Mouse (Mus musculus) E14TG2a.4 (cell line): ENCODE measurements around the gene Gm44503.

Experiments used
- H3K27me3 ChIP-seq: 2 replicates; pipeline ENCODE4 v1.6.1; 2014; ENCODE audit warnings: low read length, control low read depth; ENCODE audit not compliant: insufficient read depth
- H3K36me3 ChIP-seq: 2 replicates; pipeline ENCODE4 v1.6.1; 2014; ENCODE audit warnings: low read length, control low read depth; ENCODE audit not compliant: insufficient read depth
- H3K4me1 ChIP-seq: replicated peaks from 2 replicates; pipeline ENCODE4 v1.6.1; 2014; ENCODE audit warnings: low read depth, low read length, control low read depth
- H3K4me3 ChIP-seq: replicated peaks from 2 replicates; pipeline ENCODE4 v1.5.1; 2014; ENCODE audit warnings: mild to moderate bottlenecking, low read length
- H3K9me3 ChIP-seq: 2 replicates; pipeline ENCODE4 v1.6.1; 2014; ENCODE audit warnings: low read length, control low read depth
- CTCF ChIP-seq: conservative IDR thresholded peaks from 2 replicates; pipeline ENCODE4 v1.5.1; 2014; ENCODE audit warnings: low read length
- NANOG ChIP-seq: IDR thresholded peaks from 2 replicates; pipeline ENCODE4 v1.6.1; 2014; ENCODE audit warnings: borderline replicate concordance, low read length, mixed read lengths
- POU5F1 ChIP-seq: IDR thresholded peaks from 2 replicates; pipeline ENCODE4 v1.6.1; 2014; ENCODE audit warnings: low read length, borderline replicate concordance

Gm44503 gene

GRCm38 (mm10) chr9:73001314-73002011, 42.8 kb downstream of the Gm44503 start:
- no peaks in the 10 kb centered on the region for H3K9me3 ChIP-seq
- no peak for TF ChIP-seq CTCF
- no peak for TF ChIP-seq NANOG
- no peak for TF ChIP-seq POU5F1
- no peak overlapping the region for H3K4me3 ChIP-seq
- peaks cover 72% of the 10 kb centered on the region for H3K36me3 ChIP-seq
- H3K4me1 ChIP-seq: peaks cover 30% of the 10 kb centered on the region
- H3K27me3 ChIP-seq: no peaks in the 10 kb centered on the region

DNA sequence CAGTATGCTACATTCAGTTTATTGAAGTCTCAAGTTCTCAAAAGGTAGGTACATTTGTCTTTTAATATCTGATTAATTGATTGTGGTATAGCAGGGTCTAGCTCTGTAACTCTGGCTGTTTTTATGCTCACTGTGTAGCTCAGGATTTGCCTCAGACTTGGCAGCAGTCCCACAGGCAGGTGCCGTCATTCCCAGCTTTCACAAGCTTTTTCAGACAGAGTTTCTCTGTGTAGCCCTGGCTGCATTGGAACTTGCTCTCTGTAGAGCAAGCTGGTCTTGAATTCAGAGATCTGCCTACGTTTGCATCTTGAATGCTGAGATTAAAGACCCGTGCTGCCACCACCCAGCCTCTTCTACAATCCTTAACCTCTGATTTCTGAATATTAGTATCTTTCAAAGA, 43.5 kb downstream of the Gm44503 start:
- H3K27me3 ChIP-seq: no peaks in the 10 kb centered on the region
- peaks cover 24% of the 10 kb centered on the region for H3K4me1 ChIP-seq
- H3K9me3 ChIP-seq: no peaks in the 10 kb centered on the region
- no peak overlapping the region for H3K4me3 ChIP-seq
- H3K36me3 ChIP-seq: peaks cover 79% of the 10 kb centered on the region
- TF ChIP-seq POU5F1: no peak
- no peak for TF ChIP-seq CTCF
- no peak for TF ChIP-seq NANOG

DNA sequence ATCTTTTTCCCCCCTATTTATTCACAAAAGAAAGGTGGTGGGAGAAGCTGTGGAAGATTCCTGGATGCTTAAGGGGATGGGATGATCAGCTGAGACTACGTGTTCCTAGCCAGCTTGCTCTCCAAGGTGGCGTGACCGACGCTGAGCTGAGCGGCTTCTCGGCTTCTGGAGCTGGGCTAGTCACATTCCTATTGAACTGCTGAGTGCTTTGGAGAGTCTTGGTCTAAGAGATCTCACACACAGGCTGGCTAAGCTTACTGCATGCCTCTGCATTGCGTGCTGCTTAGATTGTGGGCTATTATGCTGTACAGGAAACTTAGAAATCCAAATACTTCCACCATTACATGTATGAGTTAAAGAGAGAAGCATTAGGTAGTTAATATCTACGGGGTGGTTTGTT, 45.4 kb downstream of the Gm44503 start:
- Histone ChIP-seq H3K27me3 (no peaks in the 10 kb centered on the region), H3K4me1 (peaks cover 14% of the 10 kb centered on the region), H3K36me3 (peaks cover 81% of the 10 kb centered on the region), H3K4me3 (no peak overlapping the region), H3K9me3 (no peaks in the 10 kb centered on the region)
- no peak for TF ChIP-seq NANOG
- no peak for TF ChIP-seq CTCF
- no peak for TF ChIP-seq POU5F1

GRCm38 (mm10) chr9:73005106-73005505, 46.5 kb downstream of the Gm44503 start:
- Histone ChIP-seq H3K4me3 (no peak overlapping the region), H3K36me3 (peaks cover 87% of the 10 kb centered on the region), H3K27me3 (no peaks in the 10 kb centered on the region), H3K4me1 (peaks cover 14% of the 10 kb centered on the region), H3K9me3 (no peaks in the 10 kb centered on the region)
- TF ChIP-seq POU5F1: no peak
- TF ChIP-seq CTCF: no peak
- TF ChIP-seq NANOG: no peak

GRCm38 (mm10) chr9:73006175-73006574, 47.5 kb downstream of the Gm44503 start:
- TF ChIP-seq NANOG: no peak
- peak; percentile 42 for TF ChIP-seq CTCF
- no peak overlapping the region for H3K4me3 ChIP-seq
- no peaks in the 10 kb centered on the region for H3K9me3 ChIP-seq
- peaks cover 88% of the 10 kb centered on the region for H3K36me3 ChIP-seq
- H3K27me3 ChIP-seq: no peaks in the 10 kb centered on the region
- H3K4me1 ChIP-seq: peaks cover 14% of the 10 kb centered on the region

DNA sequence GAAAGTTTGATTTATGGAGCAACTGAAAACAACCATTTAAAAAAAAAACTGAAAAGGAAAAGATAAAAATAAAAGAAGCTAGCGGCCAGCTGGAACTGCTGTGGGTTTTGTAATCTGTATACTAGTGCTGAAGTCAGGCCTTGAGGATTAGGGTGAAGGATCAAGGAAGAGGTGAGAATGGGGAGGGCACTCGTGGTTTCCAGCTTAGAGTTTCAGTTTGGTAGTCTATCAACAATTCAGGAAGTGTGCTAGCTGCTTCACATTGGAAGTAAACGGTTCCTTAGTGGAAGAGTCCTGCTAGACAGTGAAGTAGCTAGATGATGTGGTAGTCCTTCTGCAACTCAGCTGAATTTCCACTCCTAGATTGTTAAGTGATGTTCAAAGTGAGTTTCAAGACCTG, 49.7 kb downstream of the Gm44503 start:
- H3K4me1 ChIP-seq: peaks cover 14% of the 10 kb centered on the region
- H3K36me3 ChIP-seq: peaks cover 92% of the 10 kb centered on the region
- H3K4me3 ChIP-seq: no peak overlapping the region
- TF ChIP-seq POU5F1 (no peak), NANOG (no peak), CTCF (no peak)
- no peaks in the 10 kb centered on the region for H3K9me3 ChIP-seq
- H3K27me3 ChIP-seq: no peaks in the 10 kb centered on the region

DNA sequence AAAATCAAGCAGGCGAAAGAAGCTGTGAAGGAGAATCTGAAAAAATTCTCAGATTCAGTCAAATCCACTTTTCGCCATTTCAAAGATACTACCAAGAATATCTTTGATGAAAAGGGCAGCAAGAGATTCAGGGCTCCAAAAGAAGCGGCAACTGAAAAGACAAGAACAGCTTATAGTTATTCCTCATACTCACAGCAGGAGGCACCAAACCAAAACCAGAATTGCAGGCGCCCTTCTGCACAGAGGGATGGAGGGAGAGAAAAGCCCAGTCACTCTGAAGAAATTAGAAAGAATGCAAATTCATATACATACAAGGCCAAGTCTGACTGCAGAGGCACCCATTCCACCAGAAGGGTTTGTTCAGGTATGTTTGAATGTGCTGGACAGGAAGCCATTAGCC, 54.0 kb downstream of the Gm44503 start:
- Histone ChIP-seq H3K36me3 (peaks cover 95% of the 10 kb centered on the region), H3K4me3 (no peak overlapping the region), H3K9me3 (no peaks in the 10 kb centered on the region), H3K4me1 (no peaks in the 10 kb centered on the region), H3K27me3 (no peaks in the 10 kb centered on the region)
- TF ChIP-seq POU5F1 (no peak), CTCF (no peak), NANOG (no peak)

- peaks cover 98% of the 10 kb centered on the region for H3K36me3 ChIP-seq
- peaks cover 13% of the 10 kb centered on the region for H3K4me1 ChIP-seq
- H3K27me3 ChIP-seq: no peaks in the 10 kb centered on the region
- TF ChIP-seq CTCF (no peak), POU5F1 (no peak), NANOG (no peak)
- H3K4me3 ChIP-seq: no peak overlapping the region
- H3K9me3 ChIP-seq: no peaks in the 10 kb centered on the region
Observed at GRCm38 (mm10) chr9:73014724-73015123, 56.1 kb downstream of the Gm44503 start.

DNA sequence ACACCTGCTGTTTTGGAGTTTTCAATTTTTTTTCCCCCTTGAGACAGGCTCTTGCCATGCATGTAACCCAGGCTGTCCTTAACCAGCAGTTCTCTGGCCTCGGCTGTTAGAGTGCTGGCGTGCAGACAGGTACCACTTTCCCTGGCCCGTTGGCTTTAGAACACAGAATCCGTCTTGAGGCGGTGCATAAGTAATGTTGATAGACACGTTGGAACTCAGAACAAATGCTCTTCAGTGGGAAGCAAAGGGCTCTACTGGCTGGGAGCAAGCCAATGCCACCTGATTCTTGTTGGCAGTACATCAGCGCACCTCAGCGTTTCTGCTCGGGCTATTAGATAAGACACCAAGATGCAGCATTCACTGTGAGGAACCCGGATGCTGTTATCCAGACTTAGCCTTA, 61.2 kb downstream of the Gm44503 start:
- Histone ChIP-seq H3K9me3 (no peaks in the 10 kb centered on the region), H3K4me1 (peaks cover 23% of the 10 kb centered on the region), H3K4me3 (no peak overlapping the region), H3K36me3 (peaks cover 92% of the 10 kb centered on the region), H3K27me3 (no peaks in the 10 kb centered on the region)
- TF ChIP-seq CTCF (no peak), POU5F1 (no peak), NANOG (no peak)
